Mouse (Mus musculus) left cerebral cortex, adult 9 months (tissue): ENCODE measurements around the gene Pex6.

Experiments used
- DNase-seq, 2 experiments: peaks; one replicate each; pipeline ENCODE4 v3.0.0; 2022; ENCODE audit warnings: low spot score in 2 of 2

Pex6 gene

DNA sequence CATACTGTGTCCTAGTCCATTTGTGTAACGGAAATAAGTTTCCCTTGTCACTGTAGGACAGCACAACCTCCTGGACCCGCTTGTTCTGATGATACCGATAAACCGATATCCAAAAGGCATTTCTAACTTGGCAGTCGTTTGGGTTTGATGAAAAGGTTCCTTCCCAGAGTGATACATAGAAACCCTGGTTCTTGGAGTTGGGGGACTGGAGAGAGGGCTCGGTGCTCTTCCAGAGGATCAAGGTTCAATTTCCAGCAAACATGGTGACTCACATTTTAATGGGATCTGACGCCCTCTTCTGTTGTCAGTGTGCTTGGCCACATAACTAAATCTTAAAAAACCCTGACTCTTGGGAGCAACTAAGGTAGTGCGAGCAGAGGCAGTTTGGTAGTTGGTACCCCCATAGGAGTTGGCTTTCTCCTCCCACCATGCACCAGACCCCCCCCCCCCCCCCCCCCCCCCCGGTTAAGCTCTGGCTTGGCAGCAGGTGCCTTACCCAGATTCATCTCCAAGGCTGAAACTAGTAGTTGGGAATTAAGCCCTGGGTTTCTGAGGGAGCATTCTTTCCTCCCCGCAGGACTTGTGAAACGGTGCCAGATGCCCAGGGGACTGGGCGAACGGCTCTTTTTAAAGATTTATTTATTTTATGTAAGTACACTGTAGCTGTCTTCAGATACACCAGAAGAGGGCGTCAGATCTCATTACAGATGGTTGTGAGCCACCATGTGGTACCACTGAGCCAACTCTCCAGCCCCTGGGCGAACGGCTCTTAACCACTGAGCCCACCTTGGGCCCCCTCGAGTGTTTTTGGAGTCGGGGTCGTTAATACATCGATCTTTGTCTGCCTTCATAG lies 62.2 kb downstream of the Pex6 start:
- no peak for DNase-seq

DNA sequence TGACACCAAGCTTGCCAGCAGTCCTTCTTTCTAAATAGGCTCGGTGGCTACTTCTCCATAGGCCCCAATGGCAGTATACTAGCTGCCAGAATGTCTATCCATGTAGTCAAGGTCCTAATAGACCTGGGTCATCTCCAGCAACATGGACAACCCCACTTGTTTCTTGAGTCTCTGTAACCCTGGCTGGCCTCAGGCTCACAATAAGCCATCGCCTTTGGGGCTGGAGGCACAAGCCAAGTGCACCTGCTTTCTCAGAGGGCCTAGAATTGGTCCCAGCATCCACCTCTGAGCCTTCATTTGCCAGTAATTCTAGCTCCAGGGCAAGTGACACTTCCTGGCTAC lies 62.8 kb downstream of the Pex6 start:
- DNase-seq = no peak

DNA sequence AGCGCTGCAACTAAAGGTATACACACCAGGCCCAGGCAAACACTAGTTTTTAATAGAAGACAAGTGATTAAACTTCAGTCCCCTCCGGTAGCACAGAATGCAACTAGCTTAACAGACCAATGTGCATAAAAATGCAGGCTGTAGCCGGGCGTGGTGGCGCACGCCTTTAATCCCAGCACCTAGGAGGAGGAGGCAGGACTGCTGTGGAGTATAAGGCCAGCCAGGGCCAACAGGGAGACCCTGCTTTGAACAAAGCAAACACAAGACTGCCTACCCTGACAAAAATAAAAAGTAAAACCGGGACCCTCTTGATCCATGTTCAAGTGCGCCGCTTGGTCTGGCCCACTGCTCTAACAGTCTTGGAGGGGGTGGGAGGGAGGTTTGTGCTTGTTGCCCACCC lies 63.8 kb downstream of the Pex6 start:
- DNase-seq = no peak
